In the genomic region with DNA sequence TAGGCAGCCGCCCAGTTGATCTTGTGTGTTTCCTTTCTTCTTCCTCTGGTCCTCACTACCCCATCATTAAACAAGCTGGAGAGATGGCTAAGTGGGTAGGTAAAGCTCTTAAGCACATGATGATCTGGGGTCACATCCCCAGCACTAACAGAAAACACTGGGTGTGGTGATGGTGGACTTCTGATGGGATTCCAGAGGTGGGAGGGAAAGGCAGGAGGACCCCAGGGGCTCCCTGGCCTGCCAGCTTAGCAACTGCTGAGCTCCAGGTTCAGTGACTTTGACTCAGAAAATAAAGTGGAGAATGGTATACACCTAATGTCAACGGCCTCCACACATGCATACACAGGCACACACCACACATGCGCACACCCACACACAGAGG, we compare ENCODE assay signal across 7 mouse cellular contexts. TPM values are rescaled to one million over a fixed set of nuclear protein-coding genes. Genes with fewer than 3 reads are reported as not detected.
DNase-seq lines count a peak whose midpoint lies in the region; ATAC-seq and TF ChIP-seq lines count a peak whose summit lies in the region.

No protein-coding gene starts in this region.

- TF ChIP-seq EP300 in stomach, postnatal 0 days (optimal IDR thresholded peaks at IDR 0.05) = no peak

- WGBS in spleen, adult 2 months = 54% methylated on average over 3 of the region's 3 CpGs
- WGBS in embryonic facial prominence, embryonic 13.5 days = 44% methylated on average over 3 of the region's 3 CpGs
- 40% methylated on average over 3 of the region's 3 CpGs for WGBS in limb, embryonic 15.5 days
- WGBS in stomach, postnatal 0 days = 34% methylated on average over 3 of the region's 3 CpGs

- no peak for TF ChIP-seq CTCF in spleen, adult 2 months (IDR thresholded peaks at IDR 0.05; ENCODE audit: extremely low read depth, insufficient read depth, insufficient read length, insufficient replicate concordance)
- no peak for TF ChIP-seq CTCF in stomach, postnatal 0 days (IDR thresholded peaks at IDR 0.05; ENCODE audit: low read depth)

- H3K36me3 ChIP-seq in spleen, adult 2 months (ENCODE audit: control insufficient read depth, insufficient read depth, low read length) = peaks cover 4% of the 10 kb centered on the region
- peaks cover 65% of the 10 kb centered on the region for H3K36me3 ChIP-seq in embryonic facial prominence, embryonic 13.5 days
- peaks cover 50% of the 10 kb centered on the region for H3K36me3 ChIP-seq in limb, embryonic 15.5 days
- H3K36me3 ChIP-seq in stomach, postnatal 0 days (ENCODE audit: control insufficient read depth, insufficient read depth, low read length) = peaks cover 6% of the 10 kb centered on the region

- peak overlapping the region; percentile 90 for H3K27ac ChIP-seq in spleen, adult 2 months (ENCODE audit: insufficient read depth, low read length)
- H3K27ac ChIP-seq in embryonic facial prominence, embryonic 13.5 days = peak overlapping the region; percentile 92
- H3K27ac ChIP-seq in limb, embryonic 15.5 days = peak overlapping the region; percentile 92
- peak overlapping the region; percentile 93 for H3K27ac ChIP-seq in stomach, postnatal 0 days (replicated peaks)

- peaks cover 10% of the 10 kb centered on the region for H3K4me1 ChIP-seq in spleen, adult 2 months (ENCODE audit: control insufficient read depth, insufficient read depth, insufficient read length)
- peaks cover 15% of the 10 kb centered on the region for H3K4me1 ChIP-seq in embryonic facial prominence, embryonic 13.5 days
- peaks cover 14% of the 10 kb centered on the region for H3K4me1 ChIP-seq in limb, embryonic 15.5 days
- no peaks in the 10 kb centered on the region for H3K4me1 ChIP-seq in stomach, postnatal 0 days (replicated peaks; ENCODE audit: control insufficient read depth, insufficient read depth)

- DNase-seq in spleen, adult 2 months (ENCODE audit: low read depth in 1 of 2, low spot score in 2 of 2) = no peak
- DNase-seq in spleen, postnatal 36 days (ENCODE audit: low spot score in 2 of 2) = no peak
- DNase-seq in stomach, postnatal 0 days (ENCODE audit: low spot score) = no peak
- no peak for DNase-seq in thymus, postnatal 14 days
- DNase-seq in urinary bladder, postnatal 10 days (ENCODE audit: low spot score) = no peak

- H3K4me3 ChIP-seq in spleen, adult 2 months (ENCODE audit: extremely low read depth, insufficient read depth, insufficient read length) = peak overlapping the region; percentile 91
- peak overlapping the region; percentile 72 for H3K4me3 ChIP-seq in embryonic facial prominence, embryonic 13.5 days
- H3K4me3 ChIP-seq in limb, embryonic 15.5 days = peak overlapping the region; percentile 60
- H3K4me3 ChIP-seq in stomach, postnatal 0 days (ENCODE audit: low read depth, low read length) = peak overlapping the region; percentile 68

- peak overlapping the region; percentile 75 for H3K4me2 ChIP-seq in embryonic facial prominence, embryonic 13.5 days
- H3K4me2 ChIP-seq in limb, embryonic 15.5 days = peak overlapping the region; percentile 53
- H3K4me2 ChIP-seq in stomach, postnatal 0 days (replicated peaks; ENCODE audit: low read depth) = peak overlapping the region; percentile 65

- peak overlapping the region; percentile 95 for H3K9ac ChIP-seq in embryonic facial prominence, embryonic 13.5 days
- peak overlapping the region; percentile 63 for H3K9ac ChIP-seq in limb, embryonic 15.5 days
- H3K9ac ChIP-seq in stomach, postnatal 0 days (ENCODE audit: low read length) = peak overlapping the region; percentile 79

- ATAC-seq in embryonic facial prominence, embryonic 13.5 days (ENCODE audit: insufficient number of reproducible peaks, insufficient read depth, low FRiP score, low TSS enrichment, low read depth) = no peak
- ATAC-seq in limb, embryonic 15.5 days (ENCODE audit: insufficient number of reproducible peaks, low FRiP score, low TSS enrichment, low read depth) = no peak
- no peak for ATAC-seq in stomach, postnatal 0 days (ENCODE audit: low FRiP score, low TSS enrichment)

- no peaks in the 10 kb centered on the region for H3K9me3 ChIP-seq in embryonic facial prominence, embryonic 13.5 days
- H3K9me3 ChIP-seq in limb, embryonic 15.5 days = no peaks in the 10 kb centered on the region
- no peaks in the 10 kb centered on the region for H3K9me3 ChIP-seq in stomach, postnatal 0 days (ENCODE audit: control insufficient read depth, low read length)

- no peaks in the 10 kb centered on the region for H3K27me3 ChIP-seq in spleen, adult 2 months (ENCODE audit: control insufficient read depth, insufficient read depth, low read length)
- H3K27me3 ChIP-seq in embryonic facial prominence, embryonic 13.5 days = no peaks in the 10 kb centered on the region
- H3K27me3 ChIP-seq in limb, embryonic 15.5 days = no peaks in the 10 kb centered on the region
- no peaks in the 10 kb centered on the region for H3K27me3 ChIP-seq in stomach, postnatal 0 days (ENCODE audit: control insufficient read depth, insufficient read depth, low read length)

- TF ChIP-seq POLR2A in spleen, adult 2 months (IDR thresholded peaks at IDR 0.05; ENCODE audit: low read depth, low read length) = no peak

RNA-seq across cellular contexts. Expression of gene Gm28042, which starts 0.6 kb away (rescaled TPM):
- polyA plus RNA-seq in spleen, adult 2 months (2012; rRNA removed) = 5.3 and 7.9 TPM in 2 replicates
- 5.2 and 5.4 TPM in 2 replicates for polyA plus RNA-seq in embryonic facial prominence, embryonic 13.5 days (2015; fragmentation: Nextera tagmentation; extraction: Ambion mirVana)
- polyA plus RNA-seq in limb, embryonic 15.5 days (2015; fragmentation: Nextera tagmentation; extraction: Ambion mirVana) = 3.8 and 5.0 TPM in 2 replicates
- polyA plus RNA-seq in stomach, postnatal 0 days (2015; fragmentation: Nextera tagmentation; extraction: Ambion mirVana) = 4.3 and 5.6 TPM in 2 replicates

RNA-seq across cellular contexts. Expression of gene Jmjd7, which starts 0.7 kb away (rescaled TPM):
- 5.9 and 13.4 TPM in 2 replicates for polyA plus RNA-seq in spleen, adult 2 months (2012; rRNA removed)
- polyA plus RNA-seq in embryonic facial prominence, embryonic 13.5 days (2015; fragmentation: Nextera tagmentation; extraction: Ambion mirVana) = 20.4 and 24.3 TPM in 2 replicates
- polyA plus RNA-seq in limb, embryonic 15.5 days (2015; fragmentation: Nextera tagmentation; extraction: Ambion mirVana) = 17.5 and 18.4 TPM in 2 replicates
- 11.3 and 12.7 TPM in 2 replicates for polyA plus RNA-seq in stomach, postnatal 0 days (2015; fragmentation: Nextera tagmentation; extraction: Ambion mirVana)

RNA-seq across cellular contexts. Expression of gene Pla2g4b, which starts 5.3 kb away (rescaled TPM):
- 6.0 and 8.8 TPM in 2 replicates for polyA plus RNA-seq in spleen, adult 2 months (2012; rRNA removed)
- 1.8 and 2.6 TPM in 2 replicates for polyA plus RNA-seq in embryonic facial prominence, embryonic 13.5 days (2015; fragmentation: Nextera tagmentation; extraction: Ambion mirVana)
- polyA plus RNA-seq in limb, embryonic 15.5 days (2015; fragmentation: Nextera tagmentation; extraction: Ambion mirVana) = 2.8 and 3.9 TPM in 2 replicates
- 8.0 and 8.7 TPM in 2 replicates for polyA plus RNA-seq in stomach, postnatal 0 days (2015; fragmentation: Nextera tagmentation; extraction: Ambion mirVana)

RNA-seq across cellular contexts. Expression of gene Mapkbp1, which starts 55.4 kb away (rescaled TPM):
- polyA plus RNA-seq in spleen, adult 2 months (2012; rRNA removed) = 6.0 and 7.5 TPM in 2 replicates
- polyA plus RNA-seq in embryonic facial prominence, embryonic 13.5 days (2015; fragmentation: Nextera tagmentation; extraction: Ambion mirVana) = 5.5 and 5.7 TPM in 2 replicates
- 4.0 and 4.3 TPM in 2 replicates for polyA plus RNA-seq in limb, embryonic 15.5 days (2015; fragmentation: Nextera tagmentation; extraction: Ambion mirVana)
- polyA plus RNA-seq in stomach, postnatal 0 days (2015; fragmentation: Nextera tagmentation; extraction: Ambion mirVana) = 1.1 and 1.3 TPM in 2 replicates
